Mouse (Mus musculus) small intestine, adult 2 months (tissue): ENCODE measurements at regions not wholly inside any gene's neighbourhood (a gene's known extent, or its start where the extent isn't known, plus 50 kb on each side); places are given as distances from the start of the nearest gene placed in this dataset.
"Not testable (repeated sequence)": the region's sequence is repeated elsewhere in the genome, so short reads cannot be mapped to it uniquely, and the experiment has no call there.

Source experiments
- CTCF ChIP-seq: fragments of 200-500 bp; IDR thresholded peaks from 2 replicates; pipeline ENCODE4 v1.5.1; 2012; ENCODE audit warnings: low read depth, mild to moderate bottlenecking, control low read depth, inconsistent platforms, low read length, moderate library complexity, mixed read lengths; ENCODE audit not compliant: insufficient replicate concordance, insufficient read length; ENCODE audit errors: extremely low read depth
- POLR2A ChIP-seq: fragments of 200-500 bp; IDR thresholded peaks from 2 replicates; pipeline ENCODE4 v1.6.1; 2012; ENCODE audit warnings: low read depth, mild to moderate bottlenecking, control low read depth, inconsistent platforms, low read length, moderate library complexity

GRCm38 (mm10) chr14:53682679-53683078 is 571.2 kb downstream of the Dad1 start:
- not testable (repeated sequence) for TF ChIP-seq CTCF, POLR2A
